Mouse (Mus musculus): ENCODE measurements at regions not wholly inside any gene's neighbourhood (a gene's known extent, or its start where the extent isn't known, plus 50 kb on each side); places are given as distances from the start of the nearest gene placed in this dataset.

DNA sequence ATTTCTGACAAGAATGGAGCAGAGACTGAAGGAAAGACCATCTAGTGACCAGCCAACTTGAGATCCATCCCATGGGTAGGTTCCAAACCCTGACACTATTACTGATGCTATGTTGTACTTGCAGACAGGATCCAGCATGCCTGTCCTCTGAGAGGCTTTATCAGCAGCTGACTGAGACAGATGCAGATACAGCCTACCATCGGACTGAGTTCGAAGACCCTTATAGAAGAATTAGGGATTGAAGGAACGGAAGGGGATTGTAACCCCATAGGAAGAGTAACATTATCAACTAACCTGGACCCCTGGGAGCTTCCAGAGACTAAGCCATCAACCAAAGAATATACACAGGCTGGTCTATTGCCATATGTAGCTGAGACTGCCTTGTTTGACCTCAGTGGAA, 183.1 kb upstream of the Adcy2 start:
- no peak overlapping the region for H3K4me3 ChIP-seq (ENCODE audit: insufficient read depth, low read length)
- no peaks in the 10 kb centered on the region for H3K4me1 ChIP-seq (ENCODE audit: control insufficient read depth, insufficient read depth, low read length)
- H3K27ac ChIP-seq (ENCODE audit: insufficient read depth, low read length), result no peak overlapping the region
- TF ChIP-seq POLR2A (IDR thresholded peaks at IDR 0.05; ENCODE audit: extremely low read depth, insufficient read depth, low read length), result no peak
- no peak for TF ChIP-seq CTCF (IDR thresholded peaks at IDR 0.05; ENCODE audit: extremely low read depth, insufficient read depth, low read length)

GRCm38 (mm10) chr13:69190661-69191060, 191.3 kb upstream of the Adcy2 start:
- Histone ChIP-seq H3K4me1 (ENCODE audit: control insufficient read depth, insufficient read depth, low read length) (no peaks in the 10 kb centered on the region), H3K27ac (ENCODE audit: insufficient read depth, low read length) (no peak overlapping the region), H3K4me3 (ENCODE audit: insufficient read depth, low read length) (no peak overlapping the region)
- TF ChIP-seq POLR2A (IDR thresholded peaks at IDR 0.05; ENCODE audit: extremely low read depth, insufficient read depth, low read length) (no peak), CTCF (IDR thresholded peaks at IDR 0.05; ENCODE audit: extremely low read depth, insufficient read depth, low read length) (no peak)

- H3K4me3 ChIP-seq (ENCODE audit: insufficient read depth, low read length), result no peak overlapping the region
- H3K4me1 ChIP-seq (ENCODE audit: control insufficient read depth, insufficient read depth, low read length), result no peaks in the 10 kb centered on the region
- TF ChIP-seq CTCF (IDR thresholded peaks at IDR 0.05; ENCODE audit: extremely low read depth, insufficient read depth, low read length) (no peak), POLR2A (IDR thresholded peaks at IDR 0.05; ENCODE audit: extremely low read depth, insufficient read depth, low read length) (no peak)
- no peak overlapping the region for H3K27ac ChIP-seq (ENCODE audit: insufficient read depth, low read length)
These were observed 197.1 kb upstream of the Adcy2 start for GRCm38 (mm10) chr13:69196464-69196871.

DNA sequence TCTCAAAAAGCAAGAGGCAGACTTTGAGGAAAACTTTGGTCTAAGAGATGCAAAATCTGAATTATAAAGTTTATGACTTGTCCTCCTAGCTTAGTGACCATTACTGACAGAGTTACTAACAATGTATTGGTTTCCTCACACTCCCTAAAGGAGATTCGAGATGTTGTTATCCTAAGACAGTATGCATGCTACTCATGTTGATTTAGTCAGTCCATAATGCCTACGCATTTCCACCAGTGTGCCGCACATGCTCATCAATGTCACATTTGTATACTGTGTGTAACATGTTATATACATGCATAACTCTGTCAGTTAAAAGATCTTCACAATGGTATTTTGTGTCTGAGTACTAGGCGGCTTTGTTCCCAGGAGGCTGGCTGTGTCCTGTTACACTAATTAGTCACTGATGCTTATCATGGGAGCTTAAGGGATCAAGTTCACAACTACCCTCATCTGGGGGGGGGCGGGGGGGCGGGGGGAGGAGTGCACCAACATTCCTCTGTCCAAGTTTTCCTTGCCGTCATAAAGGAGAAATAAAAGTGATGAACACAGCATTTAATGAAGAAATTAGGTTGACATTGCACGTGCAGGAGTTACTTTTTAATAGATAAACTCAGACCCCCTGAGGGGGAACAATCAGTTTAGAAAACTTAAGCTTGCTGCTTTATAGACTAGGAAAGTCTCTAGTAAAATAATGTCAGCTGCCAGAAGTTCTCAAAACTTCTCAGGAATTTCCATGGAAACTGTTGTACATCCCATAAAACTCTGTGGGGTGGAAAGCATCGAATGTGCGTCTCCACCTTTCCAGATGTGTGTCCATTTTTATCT, 208.6 kb upstream of the Adcy2 start:
- Histone ChIP-seq H3K4me1 (ENCODE audit: control insufficient read depth, insufficient read depth, low read length) (no peaks in the 10 kb centered on the region), H3K27ac (ENCODE audit: insufficient read depth, low read length) (no peak overlapping the region), H3K4me3 (ENCODE audit: insufficient read depth, low read length) (no peak overlapping the region)
- TF ChIP-seq POLR2A (IDR thresholded peaks at IDR 0.05; ENCODE audit: extremely low read depth, insufficient read depth, low read length), result no peak
- no peak for TF ChIP-seq CTCF (IDR thresholded peaks at IDR 0.05; ENCODE audit: extremely low read depth, insufficient read depth, low read length)

DNA sequence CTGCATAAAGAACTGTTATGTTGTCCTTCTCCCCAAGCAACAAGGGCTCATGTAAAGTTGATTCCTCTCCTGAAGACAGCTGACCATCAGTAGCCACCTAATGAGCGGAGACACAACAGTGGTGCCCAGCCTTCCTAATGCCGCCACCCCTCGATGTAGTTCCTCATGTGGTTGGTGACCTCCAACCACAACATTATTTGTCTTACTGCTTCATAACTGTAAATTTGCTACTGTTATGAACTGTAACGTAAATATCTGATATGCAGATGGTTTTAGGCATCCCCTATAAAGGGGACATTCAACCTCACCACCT, 209.2 kb upstream of the Adcy2 start:
- no peak overlapping the region for H3K27ac ChIP-seq (ENCODE audit: insufficient read depth, low read length)
- no peak overlapping the region for H3K4me3 ChIP-seq (ENCODE audit: insufficient read depth, low read length)
- H3K4me1 ChIP-seq (ENCODE audit: control insufficient read depth, insufficient read depth, low read length), result no peaks in the 10 kb centered on the region
- TF ChIP-seq CTCF (IDR thresholded peaks at IDR 0.05; ENCODE audit: extremely low read depth, insufficient read depth, low read length), result no peak
- TF ChIP-seq POLR2A (IDR thresholded peaks at IDR 0.05; ENCODE audit: extremely low read depth, insufficient read depth, low read length), result no peak

DNA sequence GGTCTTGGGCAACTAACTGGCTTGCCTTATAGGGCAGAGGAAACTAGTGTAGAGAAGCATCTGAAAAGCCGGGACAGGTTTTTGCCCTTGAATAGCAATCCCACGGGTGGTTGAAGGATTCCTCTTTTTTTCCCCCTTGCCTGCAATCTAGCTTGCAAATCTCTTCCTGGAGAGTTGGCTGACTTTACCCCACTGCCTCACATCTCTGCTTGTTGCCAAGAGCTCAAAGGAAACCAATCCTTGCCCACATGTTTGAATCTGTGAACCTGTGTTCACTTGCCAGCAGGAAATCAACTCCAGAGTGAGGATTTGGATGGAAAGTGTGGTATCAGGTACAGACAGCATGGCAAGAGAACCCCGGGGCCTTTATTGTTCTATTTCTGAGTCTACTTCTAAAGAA, 217.2 kb upstream of the Adcy2 start:
- Histone ChIP-seq H3K4me3 (ENCODE audit: insufficient read depth, low read length) (no peak overlapping the region), H3K27ac (ENCODE audit: insufficient read depth, low read length) (no peak overlapping the region), H3K4me1 (ENCODE audit: control insufficient read depth, insufficient read depth, low read length) (no peaks in the 10 kb centered on the region)
- TF ChIP-seq POLR2A (IDR thresholded peaks at IDR 0.05; ENCODE audit: extremely low read depth, insufficient read depth, low read length) (no peak), CTCF (IDR thresholded peaks at IDR 0.05; ENCODE audit: extremely low read depth, insufficient read depth, low read length) (no peak)

GRCm38 (mm10) chr13:69220425-69220824, 221.1 kb upstream of the Adcy2 start:
- TF ChIP-seq POLR2A (IDR thresholded peaks at IDR 0.05; ENCODE audit: extremely low read depth, insufficient read depth, low read length), result no peak
- TF ChIP-seq CTCF (IDR thresholded peaks at IDR 0.05; ENCODE audit: extremely low read depth, insufficient read depth, low read length), result no peak
- no peak overlapping the region for H3K4me3 ChIP-seq (ENCODE audit: insufficient read depth, low read length)
- no peaks in the 10 kb centered on the region for H3K4me1 ChIP-seq (ENCODE audit: control insufficient read depth, insufficient read depth, low read length)
- no peak overlapping the region for H3K27ac ChIP-seq (ENCODE audit: insufficient read depth, low read length)

DNA sequence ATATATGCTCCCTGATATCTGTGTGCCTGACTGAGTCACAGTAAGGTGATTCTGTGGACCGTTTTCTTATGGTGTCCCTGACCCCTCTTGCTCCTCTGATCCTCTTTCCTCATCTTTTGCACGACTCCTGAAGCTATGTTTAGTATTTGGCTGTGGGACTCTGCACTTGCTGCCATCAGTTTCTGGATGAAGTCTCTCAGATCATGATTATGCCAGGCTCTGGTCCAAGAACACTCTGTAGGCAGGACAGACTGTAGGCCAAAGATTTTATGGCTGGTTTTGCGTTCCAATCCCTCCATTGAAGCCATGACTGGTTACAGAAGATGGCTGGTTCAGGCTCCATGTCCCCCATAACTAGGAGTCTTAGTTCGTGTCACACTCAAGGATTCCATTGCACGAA, 227.2 kb upstream of the Adcy2 start:
- TF ChIP-seq POLR2A (IDR thresholded peaks at IDR 0.05; ENCODE audit: extremely low read depth, insufficient read depth, low read length) (no peak), CTCF (IDR thresholded peaks at IDR 0.05; ENCODE audit: extremely low read depth, insufficient read depth, low read length) (no peak)
- Histone ChIP-seq H3K4me3 (ENCODE audit: insufficient read depth, low read length) (no peak overlapping the region), H3K4me1 (ENCODE audit: control insufficient read depth, insufficient read depth, low read length) (no peaks in the 10 kb centered on the region), H3K27ac (ENCODE audit: insufficient read depth, low read length) (no peak overlapping the region)

GRCm38 (mm10) chr13:69230361-69230943, 231.1 kb upstream of the Adcy2 start:
- Histone ChIP-seq H3K4me3 (ENCODE audit: insufficient read depth, low read length) (no peak overlapping the region), H3K27ac (ENCODE audit: insufficient read depth, low read length) (no peak overlapping the region), H3K4me1 (ENCODE audit: control insufficient read depth, insufficient read depth, low read length) (no peaks in the 10 kb centered on the region)
- TF ChIP-seq POLR2A (IDR thresholded peaks at IDR 0.05; ENCODE audit: extremely low read depth, insufficient read depth, low read length) (no peak), CTCF (IDR thresholded peaks at IDR 0.05; ENCODE audit: extremely low read depth, insufficient read depth, low read length) (no peak)

GRCm38 (mm10) chr13:69236386-69236785, 237.0 kb upstream of the Adcy2 start:
- Histone ChIP-seq H3K4me1 (ENCODE audit: control insufficient read depth, insufficient read depth, low read length) (no peaks in the 10 kb centered on the region), H3K4me3 (ENCODE audit: insufficient read depth, low read length) (no peak overlapping the region), H3K27ac (ENCODE audit: insufficient read depth, low read length) (no peak overlapping the region)
- no peak for TF ChIP-seq POLR2A (IDR thresholded peaks at IDR 0.05; ENCODE audit: extremely low read depth, insufficient read depth, low read length)
- no peak for TF ChIP-seq CTCF (IDR thresholded peaks at IDR 0.05; ENCODE audit: extremely low read depth, insufficient read depth, low read length)
